Mouse (Mus musculus): ENCODE measurements around the gene Slc5a11.

DNA sequence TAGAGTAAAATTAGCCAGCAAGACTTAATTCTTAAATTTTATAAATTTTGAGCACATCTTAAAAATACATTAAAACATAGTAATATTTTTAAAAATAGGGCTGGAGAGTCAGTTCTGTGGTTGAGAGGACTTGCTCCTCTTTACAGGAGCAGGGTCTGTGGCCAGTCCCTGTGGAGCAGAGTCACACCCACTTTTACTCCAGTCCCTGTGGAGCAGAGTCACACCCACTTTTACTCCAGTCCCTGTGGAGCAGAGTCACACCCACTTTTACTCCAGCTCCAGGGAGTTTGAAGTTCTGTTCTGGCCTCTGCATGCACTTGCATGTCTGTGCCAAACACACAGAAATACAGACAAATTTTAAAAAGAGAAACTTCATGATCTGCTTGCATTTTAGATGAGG, 37.4 kb upstream of the Slc5a11 start:
- no peak for TF ChIP-seq CTCF (IDR thresholded peaks at IDR 0.05; ENCODE audit: low read depth)
- no peak for TF ChIP-seq EP300 (optimal IDR thresholded peaks at IDR 0.05)

Data from stomach, postnatal 0 days (tissue).